Mouse (Mus musculus): ENCODE results near the gene Zfp51.

- no peak for TF ChIP-seq POLR2A (IDR thresholded peaks at IDR 0.05; ENCODE audit: borderline replicate concordance, extremely low read depth, low read depth, low read length)
- no peak for TF ChIP-seq CTCF (IDR thresholded peaks at IDR 0.05; ENCODE audit: insufficient read depth, low read length)
Observed at GRCm38 (mm10) chr17:21473362-21474190, 23.4 kb downstream of the Zfp51 start.
